13 mouse cellular contexts compared by ENCODE assay signal in genomic region chr19:46928136-46928535, GRCm38 (mm10).
"Had no signal": no experiment of that assay in that cellular context is flagged by ENCODE, and none has a peak within 500 bp of the region (broad histone marks: within the 10 kb centered on the region; RNA-seq: fewer than 3 reads in every experiment).

No protein-coding gene starts in this region.

- H3K9ac ChIP-seq: kidney, embryonic 15.5 days; limb, embryonic 13.5 days; liver, embryonic 13.5 days; midbrain, embryonic 12.5 days had no signal

- H3K27me3 ChIP-seq: kidney, embryonic 15.5 days; limb, embryonic 13.5 days; liver, embryonic 13.5 days; midbrain, embryonic 12.5 days had no signal

- H3K9me3 ChIP-seq: kidney, embryonic 15.5 days; limb, embryonic 13.5 days; liver, embryonic 13.5 days; midbrain, embryonic 12.5 days had no signal

- DNase-seq: kidney, adult 2 months; kidney, postnatal 14 days; layer of hippocampus, postnatal 36 days; left cerebral cortex, postnatal 4 days; liver, embryonic 13.5 days; lung, adult 18-20 months; lung, postnatal 10 days; thymus, postnatal 4 days had no signal

- ATAC-seq: midbrain, embryonic 16.5 days had no signal

- H3K4me3 ChIP-seq: kidney, embryonic 15.5 days; limb, embryonic 13.5 days; liver, embryonic 13.5 days; midbrain, embryonic 12.5 days had no signal

- H3K36me3 ChIP-seq: midbrain, embryonic 12.5 days had no signal

- H3K4me1 ChIP-seq: midbrain, embryonic 12.5 days had no signal

- H3K27ac ChIP-seq: liver, embryonic 13.5 days; midbrain, embryonic 12.5 days; stomach, postnatal 0 days had no signal

- H3K4me2 ChIP-seq: kidney, embryonic 15.5 days; limb, embryonic 13.5 days; liver, embryonic 13.5 days; midbrain, embryonic 12.5 days had no signal
